Mouse (Mus musculus): ENCODE measurements around the gene Zswim8.

GRCm38 (mm10) chr14:20673735-20674063, 33.7 kb upstream of the Zswim8 start:
- TF ChIP-seq CTCF (IDR thresholded peaks at IDR 0.05; ENCODE audit: low read depth) (no peak), EP300 (optimal IDR thresholded peaks at IDR 0.05) (peak; percentile 9)
